Mouse (Mus musculus) fat pad, adult 2 months (tissue): ENCODE data around the gene Krt8.
A peak's percentile ranks its signal among the peaks of the same experiment; 100 is the strongest.

Source experiments
- DNase-seq: peaks from one replicate; pipeline ENCODE4 v3.0.0-alpha.2; 2011; ENCODE audit warnings: low read depth, low spot score; ENCODE audit errors: extremely low read depth

Gene Krt8

GRCm38 (mm10) chr15:101977043-101977726 lies 27.1 kb downstream of the Krt8 start:
- no peak for DNase-seq

GRCm38 (mm10) chr15:101976641-101977040 lies 27.6 kb downstream of the Krt8 start:
- DNase-seq: no peak

GRCm38 (mm10) chr15:101976023-101976422 lies 28.3 kb downstream of the Krt8 start:
- no peak for DNase-seq

GRCm38 (mm10) chr15:101974083-101974845 lies 30.0 kb downstream of the Krt8 start:
- DNase-seq: no peak

- DNase-seq: no peak
Observed at GRCm38 (mm10) chr15:101973414-101974077, 30.7 kb downstream of the Krt8 start.

DNA sequence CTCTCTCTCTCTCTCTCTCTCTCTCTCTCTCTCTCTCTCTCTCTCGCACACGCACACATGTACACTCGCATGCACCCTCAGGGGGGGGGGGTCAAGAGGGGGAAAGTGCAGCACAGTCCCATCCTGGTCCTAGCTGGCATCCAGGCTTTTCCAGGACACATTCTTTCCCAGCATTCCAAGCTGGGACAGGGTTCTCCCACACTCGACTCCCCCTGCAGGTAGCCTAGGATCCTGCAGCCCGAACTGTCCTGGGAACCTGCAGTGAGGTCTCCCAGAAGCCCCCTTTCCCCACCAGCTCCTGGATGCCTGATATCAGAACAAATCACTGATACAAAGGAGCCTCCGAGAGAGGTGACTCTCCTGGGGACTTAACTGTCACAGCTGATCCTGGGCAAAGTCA lies 33.7 kb downstream of the Krt8 start:
- no peak for DNase-seq

DNA sequence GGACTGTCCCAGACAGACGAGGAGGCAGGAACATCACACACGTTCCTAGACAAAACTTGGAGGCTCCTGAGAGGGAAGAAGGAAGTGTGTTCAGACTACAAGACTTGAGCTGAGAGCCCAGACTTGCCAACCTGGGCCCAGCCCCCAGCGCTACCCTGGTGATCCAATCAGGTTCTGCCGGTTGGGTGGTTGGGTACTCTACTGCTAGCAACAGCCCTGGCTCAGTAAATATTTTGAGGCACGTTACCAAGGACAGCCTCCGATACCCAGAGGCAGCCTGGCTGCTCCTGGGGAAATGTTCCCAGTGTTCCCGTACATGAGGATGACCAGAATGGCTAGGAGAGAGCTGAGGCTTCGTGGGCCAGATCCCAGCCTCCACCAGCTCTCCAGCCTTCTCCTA lies 37.5 kb downstream of the Krt8 start:
- DNase-seq: no peak

- peak; percentile 97 for DNase-seq
Observed at GRCm38 (mm10) chr15:101958891-101959290, 45.4 kb downstream of the Krt8 start.

GRCm38 (mm10) chr15:101954187-101954586 lies 50.1 kb downstream of the Krt8 start, which contains the start of gene Krt78:
Krt78 (minus strand) TSS chr15:101954287.
- no peak for DNase-seq

DNA sequence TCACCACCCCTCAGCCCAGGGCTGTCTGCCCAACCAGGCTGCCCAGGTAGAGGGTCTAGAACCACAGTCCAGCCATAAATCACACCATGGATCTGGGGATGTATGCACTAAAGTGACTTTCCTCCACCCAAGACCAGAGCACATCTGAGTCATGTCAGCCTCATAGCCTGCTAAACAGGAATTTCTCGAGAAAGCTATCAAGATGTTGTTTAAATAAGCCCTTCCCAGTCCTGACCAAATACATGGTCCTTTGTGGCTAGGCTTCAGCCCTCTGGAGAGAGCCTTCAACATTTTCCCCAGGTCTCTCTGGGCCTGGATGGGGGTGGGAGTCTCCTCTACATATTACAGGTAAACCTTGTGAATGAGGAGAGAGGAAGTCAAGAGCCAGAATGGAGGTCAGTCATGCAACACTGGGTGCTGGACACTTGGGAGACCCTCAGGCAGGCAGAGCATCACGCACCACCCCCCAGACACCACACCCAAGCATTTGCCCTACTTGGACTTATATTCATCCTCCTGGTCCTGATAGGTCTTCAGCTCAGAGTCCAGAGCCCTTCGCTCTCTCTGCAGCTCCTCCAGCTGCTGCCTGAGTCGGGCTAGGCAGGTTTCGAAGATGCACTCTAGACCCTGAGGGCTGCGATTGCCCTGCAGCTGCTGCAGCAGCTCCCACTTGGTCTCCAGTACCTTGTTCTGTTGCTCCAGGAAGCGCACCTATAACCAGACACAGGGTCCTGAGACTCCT lies 51.4 kb downstream of the Krt8 start:
- no peak for DNase-seq
